Mouse (Mus musculus) lung, adult 2 months (tissue): ENCODE measurements at regions not wholly inside any gene's neighbourhood (a gene's known extent, or its start where the extent isn't known, plus 50 kb on each side); places are given as distances from the start of the nearest gene placed in this dataset.

Experiments
- DNase-seq: peaks from one replicate; pipeline ENCODE4 v3.0.0; 2022
- H3K4me1 ChIP-seq: fragments of 200-500 bp; 2 replicates; pipeline ENCODE4 v1.6.1; 2011; ENCODE audit warnings: low read length; ENCODE audit not compliant: control insufficient read depth, insufficient read depth
- H3K4me3 ChIP-seq: fragments of 200-500 bp; replicated peaks from 2 replicates; pipeline ENCODE3; 2011; ENCODE audit warnings: low read depth, mild to moderate bottlenecking, control low read depth, low read length; ENCODE audit errors: extremely low read depth
- CTCF ChIP-seq: fragments of 200-500 bp; IDR thresholded peaks from 2 replicates; pipeline ENCODE4 v1.5.1; 2011; ENCODE audit warnings: mild to moderate bottlenecking, low read length, control low read depth; ENCODE audit not compliant: insufficient read depth
- POLR2A ChIP-seq: fragments of 200-500 bp; IDR thresholded peaks from 2 replicates; pipeline ENCODE4 v1.6.1; 2011; ENCODE audit warnings: low read depth, mild to moderate bottlenecking, control low read depth, low read length, borderline replicate concordance; ENCODE audit errors: extremely low read depth
- WGBS: fragments of 180-500 bp; shearing (Covaris S2); methylation state at CpG from one replicate; pipeline ENCODE4 v1.1.7; 2018; 5-methylcytosine and 5-hydroxymethylcytosine counted together

DNA sequence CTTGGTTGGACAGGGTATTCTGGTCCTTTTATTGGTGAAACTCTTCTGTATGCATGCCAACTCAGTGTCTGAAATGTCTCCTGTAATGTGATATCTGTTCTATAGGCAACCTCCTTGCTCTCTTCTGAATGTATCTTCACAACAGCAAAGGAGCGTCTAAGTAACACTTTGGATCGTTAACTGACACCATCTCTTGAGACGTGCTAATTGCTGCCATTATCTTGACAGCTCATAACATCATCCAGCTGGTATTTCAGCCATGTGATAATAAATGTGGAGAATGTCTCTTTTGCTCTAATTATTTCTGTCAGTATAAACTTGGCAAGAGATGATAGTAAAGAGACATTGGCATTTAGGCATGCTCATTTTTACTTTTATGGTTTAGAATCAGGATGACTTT is 68.8 kb upstream of the Col8a1 start:
- H3K4me1 ChIP-seq: no peaks in the 10 kb centered on the region
- no peak overlapping the region for H3K4me3 ChIP-seq
- WGBS: 47% methylated on average over 3 of the region's 3 CpGs
- TF ChIP-seq CTCF (no peak), POLR2A (no peak)
- DNase-seq: no peak

DNA sequence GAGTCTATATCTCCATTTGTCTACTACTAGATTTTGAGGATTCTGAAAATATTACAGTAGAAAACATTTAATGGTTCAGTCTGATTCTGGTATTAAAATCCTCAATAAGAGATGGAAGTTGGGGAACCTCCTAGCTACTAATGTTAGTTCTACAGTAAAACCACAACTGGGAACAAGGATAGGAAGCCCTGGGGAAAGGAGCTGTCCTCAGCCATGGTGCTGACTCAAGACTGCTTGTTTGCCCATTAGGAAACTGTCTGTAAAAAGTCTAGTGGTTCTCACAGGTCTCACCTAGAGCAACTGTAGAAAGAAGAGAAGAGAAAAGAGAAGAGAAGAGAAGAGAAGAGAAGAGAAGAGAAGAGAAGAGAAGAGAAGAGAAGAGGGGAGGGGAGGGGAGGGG is 90.9 kb upstream of the Col8a1 start:
- no peaks in the 10 kb centered on the region for H3K4me1 ChIP-seq
- TF ChIP-seq CTCF (no peak), POLR2A (no peak)
- DNase-seq: no peak
- H3K4me3 ChIP-seq: no peak overlapping the region

DNA sequence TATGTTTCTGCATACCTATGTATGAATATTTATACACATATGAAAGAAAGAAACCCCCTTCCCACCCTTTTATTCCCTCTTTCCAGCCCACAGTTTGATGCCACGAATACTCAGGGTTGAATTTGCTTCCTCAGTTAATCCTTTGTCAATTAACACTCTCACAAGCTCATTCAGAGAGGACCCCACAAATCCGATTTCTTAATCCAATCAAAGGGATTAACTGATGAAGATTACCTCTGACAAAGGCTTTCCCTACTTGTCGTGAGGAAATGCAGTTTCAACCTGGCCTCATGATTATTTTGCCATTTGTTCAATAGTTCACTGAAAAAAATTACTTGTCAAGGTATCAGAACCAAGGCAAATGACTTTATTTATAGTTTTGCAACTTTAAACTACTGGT is 91.8 kb upstream of the Col8a1 start:
- DNase-seq: no peak
- no peak overlapping the region for H3K4me3 ChIP-seq
- WGBS: 33% methylated on average over 3 of the region's 3 CpGs
- no peak for TF ChIP-seq CTCF
- TF ChIP-seq POLR2A: no peak
- no peaks in the 10 kb centered on the region for H3K4me1 ChIP-seq

DNA sequence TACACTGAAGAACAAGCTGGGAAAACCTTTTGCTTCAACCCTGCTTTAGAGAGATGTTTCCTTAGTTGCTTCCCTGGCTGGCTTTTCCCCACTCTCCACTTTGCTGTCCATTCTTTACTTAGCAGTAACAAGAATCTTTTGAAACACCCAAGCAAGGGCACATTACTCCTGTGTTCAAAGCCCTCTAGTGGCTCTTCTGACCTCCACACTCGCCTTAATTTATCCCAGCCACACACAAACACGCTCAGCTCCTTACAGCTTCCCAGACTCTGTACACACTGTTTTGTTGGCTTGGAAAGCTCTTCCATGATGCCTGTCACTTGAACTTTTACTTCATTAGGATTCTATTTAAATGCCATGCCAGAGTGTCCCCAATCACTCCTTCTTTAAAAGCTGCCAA is 97.3 kb upstream of the Col8a1 start:
- DNase-seq: no peak
- Histone ChIP-seq H3K4me3 (no peak overlapping the region), H3K4me1 (no peaks in the 10 kb centered on the region)
- WGBS: 56% methylated on average over 2 of the region's 2 CpGs
- TF ChIP-seq CTCF: no peak
- TF ChIP-seq POLR2A: no peak

DNA sequence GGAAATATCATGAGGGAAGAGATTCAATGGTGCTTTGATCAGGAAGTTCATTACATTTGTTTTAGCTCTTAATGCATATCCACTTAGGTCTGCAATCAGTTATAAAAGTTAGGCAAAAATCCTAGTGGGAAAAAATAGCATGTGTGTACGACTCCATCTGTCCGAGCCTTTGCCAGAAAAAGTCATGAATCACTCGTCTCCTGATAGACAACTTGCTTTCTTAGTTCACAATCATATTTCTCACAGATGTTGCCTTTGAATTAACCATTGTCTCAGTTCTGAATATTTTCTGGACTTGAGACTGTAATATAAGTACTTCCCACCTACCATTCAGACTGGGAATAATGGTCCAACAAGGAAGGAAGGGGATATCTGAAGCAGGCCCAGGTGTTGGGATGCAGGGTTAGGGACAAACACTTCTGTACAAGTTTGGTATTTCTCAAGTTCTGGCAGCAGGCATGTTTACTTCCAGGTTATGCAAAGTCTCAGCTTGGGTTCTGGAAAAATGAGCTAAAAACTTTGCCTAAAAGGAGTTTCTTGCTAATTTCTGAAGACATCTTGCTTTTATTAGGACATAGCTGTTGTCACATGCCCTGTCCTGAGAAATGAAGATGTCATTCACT is 98.4 kb upstream of the Col8a1 start:
- no peak for DNase-seq
- TF ChIP-seq CTCF (no peak), POLR2A (no peak)
- 70% methylated on average over 3 of the region's 3 CpGs for WGBS
- Histone ChIP-seq H3K4me3 (no peak overlapping the region), H3K4me1 (no peaks in the 10 kb centered on the region; the same call in 1 of the 2 replicates)

DNA sequence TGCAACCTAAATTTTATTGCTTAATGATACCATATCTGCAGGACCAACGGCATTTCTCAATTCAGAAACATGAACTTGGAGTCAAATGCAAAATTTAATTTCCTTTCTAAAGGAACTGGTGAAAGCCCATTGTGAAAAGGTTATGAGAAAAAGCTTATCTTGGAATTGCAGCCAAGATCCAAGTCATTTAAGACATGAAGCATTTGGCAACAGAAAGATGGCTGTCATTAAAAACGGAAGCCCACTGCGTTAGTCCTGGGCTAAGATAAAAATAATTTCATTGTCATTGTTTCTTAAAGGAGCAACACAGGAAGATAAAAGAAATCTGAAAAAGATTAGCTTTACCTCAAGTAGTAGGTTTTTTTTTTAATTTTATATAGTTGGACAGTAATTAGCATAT is 99.2 kb upstream of the Col8a1 start:
- 31% methylated on average over 3 of the region's 3 CpGs for WGBS
- TF ChIP-seq POLR2A: no peak
- no peak for TF ChIP-seq CTCF
- H3K4me1 ChIP-seq: no peaks in the 10 kb centered on the region; the same call in 1 of the 2 replicates
- DNase-seq: no peak
- no peak overlapping the region for H3K4me3 ChIP-seq

DNA sequence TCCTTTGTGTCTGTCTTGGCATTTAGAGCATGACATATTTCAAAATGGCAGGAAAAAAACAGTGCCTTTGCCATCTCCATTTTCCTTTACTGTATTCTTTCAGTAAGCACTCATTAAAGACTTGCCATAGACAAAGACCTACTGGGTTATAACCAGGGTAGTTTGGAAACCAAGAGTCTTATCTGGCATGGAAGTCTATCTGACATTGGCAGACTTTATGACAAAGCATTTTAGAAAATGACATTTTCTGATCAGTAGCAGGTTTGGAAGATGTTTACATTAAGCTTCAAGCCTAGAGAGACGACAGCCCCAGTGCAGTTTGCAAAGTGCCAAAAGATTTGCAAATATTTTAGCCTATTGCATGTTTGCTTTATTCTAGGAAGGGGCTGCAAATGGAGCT is 102.5 kb upstream of the Col8a1 start:
- WGBS: 30% methylated on average over 1 of the region's 1 CpGs
- TF ChIP-seq CTCF (no peak), POLR2A (no peak)
- Histone ChIP-seq H3K4me3 (no peak overlapping the region), H3K4me1 (no peaks in the 10 kb centered on the region; the same call in 1 of the 2 replicates)
- no peak for DNase-seq

DNA sequence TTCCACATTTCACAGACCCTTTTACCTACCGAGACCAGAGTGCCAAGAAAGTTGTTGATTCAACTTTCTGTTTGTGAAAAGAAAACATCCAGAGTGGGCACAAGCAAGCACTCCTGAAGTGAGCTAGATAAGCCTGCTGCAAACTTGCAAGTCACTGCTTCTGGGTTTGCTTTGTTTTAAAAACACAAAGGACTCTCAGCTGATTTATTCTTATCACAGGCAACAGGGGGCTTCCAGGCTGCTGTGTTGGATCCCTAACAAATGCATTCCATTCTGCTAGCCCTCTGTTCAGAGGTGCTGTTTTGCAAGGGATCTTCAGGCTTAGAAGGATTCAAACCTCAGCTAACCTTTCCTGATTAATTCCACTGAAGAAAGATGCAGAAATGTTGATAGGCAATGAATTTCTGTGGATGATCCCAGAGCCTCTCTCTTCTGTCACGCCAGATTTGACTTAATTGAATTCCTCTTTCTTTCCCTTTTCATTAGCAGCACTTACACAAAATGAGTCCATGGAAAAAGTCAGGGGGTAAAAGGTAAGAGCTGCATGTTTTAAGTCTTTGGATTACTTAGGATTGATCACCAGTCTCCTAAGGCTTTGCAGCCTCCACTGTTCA is 103.7 kb upstream of the Col8a1 start:
- WGBS: 16% methylated on average over 2 of the region's 2 CpGs
- no peak for DNase-seq

DNA sequence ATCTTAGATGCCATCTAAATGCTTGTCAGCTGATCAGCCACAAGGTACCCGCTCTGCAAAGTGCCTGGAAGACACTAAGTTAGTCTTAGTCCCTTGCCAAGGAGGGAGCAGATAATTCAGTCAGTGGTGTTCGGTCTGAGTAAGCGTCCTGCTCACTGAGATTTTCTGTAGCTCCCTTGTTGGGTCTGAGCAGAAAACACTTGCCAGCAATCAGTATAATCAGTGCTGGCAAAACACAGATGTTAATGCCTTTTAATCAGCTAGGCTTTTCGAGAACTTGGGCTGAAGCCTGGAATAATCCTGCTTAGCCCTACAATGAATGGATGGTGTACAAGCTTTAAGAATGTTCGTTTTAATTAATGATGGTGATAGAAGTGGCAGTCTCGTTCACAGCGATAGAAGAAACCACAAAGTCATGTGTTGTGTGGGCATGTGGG is 104.2 kb upstream of the Col8a1 start:
- Histone ChIP-seq H3K4me1 (no peaks in the 10 kb centered on the region; the same call in 1 of the 2 replicates), H3K4me3 (no peak overlapping the region)
- DNase-seq: no peak
- 31% methylated on average over 7 of the region's 7 CpGs for WGBS
- TF ChIP-seq CTCF: no peak
- TF ChIP-seq POLR2A: no peak

More for the DNA sequence above, 103.7 kb upstream of the Col8a1 start:
- TF ChIP-seq CTCF (no peak), POLR2A (no peak)
- Histone ChIP-seq H3K4me3 (no peak overlapping the region), H3K4me1 (no peaks in the 10 kb centered on the region; the same call in 1 of the 2 replicates)
